Mouse (Mus musculus) olfactory bulb, adult 2 months (tissue): ENCODE results near the gene Fam89b. TPM values are rescaled to one million over a fixed set of nuclear protein-coding genes. Genes with fewer than 3 reads are reported as not detected.
"Not testable (repeated sequence)": the region's sequence is repeated elsewhere in the genome, so short reads cannot be mapped to it uniquely, and the experiment has no call there.

Source experiments
- H3K27ac ChIP-seq: fragments of 200-500 bp; 2 replicates; pipeline ENCODE4 v1.5.1; 2012; ENCODE audit warnings: low read depth, low read length; ENCODE audit not compliant: insufficient read depth
- H3K4me1 ChIP-seq: fragments of 200-500 bp; 2 replicates; pipeline ENCODE4 v1.6.1; 2012; ENCODE audit warnings: low read length; ENCODE audit not compliant: control insufficient read depth, insufficient read depth
- H3K4me3 ChIP-seq: fragments of 200-500 bp; 2 replicates; pipeline ENCODE4 v1.5.1; 2012; ENCODE audit warnings: mild to moderate bottlenecking, low read depth, low read length, moderate library complexity; ENCODE audit not compliant: insufficient read depth
- CTCF ChIP-seq: fragments of 200-500 bp; IDR thresholded peaks from 2 replicates; pipeline ENCODE4 v1.5.1; 2012; ENCODE audit warnings: low read depth, mild to moderate bottlenecking, low read length, moderate library complexity; ENCODE audit not compliant: insufficient read depth
- POLR2A ChIP-seq: fragments of 200-500 bp; IDR thresholded peaks from 2 replicates; pipeline ENCODE4 v1.6.1; 2012; ENCODE audit warnings: mild to moderate bottlenecking, low read depth, low read length, moderate library complexity; ENCODE audit not compliant: insufficient read depth
- WGBS: fragments of 180-500 bp; shearing (Covaris S2); methylation state at CpG from one replicate; pipeline ENCODE4 v1.1.7; 2018; 5-methylcytosine and 5-hydroxymethylcytosine counted together
- polyA plus RNA-seq: library from polyadenylated mRNA; stranded (reverse); fragments of >200 nt; gene quantifications from 2 replicates; pipeline ENCODE4 v1.2.4, GENCODE M21; 2012; ENCODE audit warnings: low replicate concordance; ENCODE audit not compliant: missing spikeins, insufficient read depth, insufficient read length

Gene Fam89b
- polyA plus RNA-seq, 1 experiment, result not detected

DNA sequence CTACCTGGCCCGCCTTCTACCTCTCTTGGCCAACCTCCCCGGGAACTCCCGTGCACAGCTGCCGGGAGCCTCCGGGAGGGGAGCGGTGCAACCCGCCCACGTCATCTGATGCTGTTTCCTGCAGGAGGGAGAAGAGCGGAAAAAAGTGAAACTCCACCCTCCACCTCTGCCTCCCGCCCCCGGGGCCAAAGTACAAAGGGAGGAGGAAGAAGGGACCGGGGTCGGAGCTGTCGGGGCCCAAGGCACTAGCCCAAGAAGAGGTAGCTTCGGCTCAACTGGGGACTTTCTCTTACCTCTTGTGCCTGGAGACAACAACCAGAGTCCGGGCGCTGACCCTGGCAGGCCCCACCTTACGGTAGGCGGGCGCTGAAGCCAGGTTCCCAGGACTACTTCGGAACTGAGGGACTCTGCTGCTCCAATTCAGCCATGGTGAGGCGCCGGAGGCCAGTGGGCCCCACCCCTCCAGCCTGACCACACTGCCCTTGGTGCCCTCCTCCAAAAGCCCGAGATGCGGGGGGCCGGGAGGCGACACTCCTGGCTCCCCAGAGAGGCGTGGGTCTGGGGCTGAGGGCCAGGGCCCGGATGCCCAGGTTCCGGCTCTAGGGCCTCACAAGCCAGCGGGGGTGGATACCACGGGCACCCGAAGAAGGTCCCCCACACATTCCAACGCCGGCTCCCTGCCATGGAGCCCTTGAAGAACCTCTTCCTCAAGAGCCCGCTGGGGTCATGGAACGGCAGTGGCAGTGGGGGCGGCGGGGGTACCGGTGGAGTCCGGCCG lies 39.7 kb downstream of the Fam89b start:
- 8% methylated on average over 42 of the region's 42 CpGs for WGBS
- H3K27ac ChIP-seq, result peak overlapping the region; percentile 68
- peak overlapping the region; percentile 87 for H3K4me3 ChIP-seq
- peak; percentile 42; the same call in 1 of the 2 replicates for TF ChIP-seq POLR2A
- no peak for TF ChIP-seq CTCF
- peaks cover 47% of the 10 kb centered on the region for H3K4me1 ChIP-seq

DNA sequence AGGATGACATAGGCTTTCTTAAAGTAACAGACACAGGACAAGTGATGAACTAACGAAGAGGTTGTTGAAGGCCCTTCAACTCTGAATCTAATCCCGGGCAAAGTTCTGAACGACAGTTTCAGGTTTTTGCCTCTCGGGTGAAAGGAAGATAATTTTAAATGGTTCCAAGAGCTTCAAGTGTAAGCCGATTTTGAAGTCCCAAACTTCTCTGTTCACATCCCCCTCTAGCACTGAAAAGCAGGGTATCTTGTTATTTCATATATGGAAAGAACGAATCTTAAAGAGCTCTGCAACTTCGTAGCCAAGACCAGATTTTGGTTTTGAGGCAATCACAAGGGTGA lies 40.4 kb downstream of the Fam89b start:
- Histone ChIP-seq H3K4me3 (peak overlapping the region; percentile 87), H3K27ac (peak overlapping the region; percentile 68), H3K4me1 (peaks cover 47% of the 10 kb centered on the region)
- WGBS, result under 1% methylated on average over 7 of the region's 7 CpGs
- no peak for TF ChIP-seq CTCF
- no peak for TF ChIP-seq POLR2A

DNA sequence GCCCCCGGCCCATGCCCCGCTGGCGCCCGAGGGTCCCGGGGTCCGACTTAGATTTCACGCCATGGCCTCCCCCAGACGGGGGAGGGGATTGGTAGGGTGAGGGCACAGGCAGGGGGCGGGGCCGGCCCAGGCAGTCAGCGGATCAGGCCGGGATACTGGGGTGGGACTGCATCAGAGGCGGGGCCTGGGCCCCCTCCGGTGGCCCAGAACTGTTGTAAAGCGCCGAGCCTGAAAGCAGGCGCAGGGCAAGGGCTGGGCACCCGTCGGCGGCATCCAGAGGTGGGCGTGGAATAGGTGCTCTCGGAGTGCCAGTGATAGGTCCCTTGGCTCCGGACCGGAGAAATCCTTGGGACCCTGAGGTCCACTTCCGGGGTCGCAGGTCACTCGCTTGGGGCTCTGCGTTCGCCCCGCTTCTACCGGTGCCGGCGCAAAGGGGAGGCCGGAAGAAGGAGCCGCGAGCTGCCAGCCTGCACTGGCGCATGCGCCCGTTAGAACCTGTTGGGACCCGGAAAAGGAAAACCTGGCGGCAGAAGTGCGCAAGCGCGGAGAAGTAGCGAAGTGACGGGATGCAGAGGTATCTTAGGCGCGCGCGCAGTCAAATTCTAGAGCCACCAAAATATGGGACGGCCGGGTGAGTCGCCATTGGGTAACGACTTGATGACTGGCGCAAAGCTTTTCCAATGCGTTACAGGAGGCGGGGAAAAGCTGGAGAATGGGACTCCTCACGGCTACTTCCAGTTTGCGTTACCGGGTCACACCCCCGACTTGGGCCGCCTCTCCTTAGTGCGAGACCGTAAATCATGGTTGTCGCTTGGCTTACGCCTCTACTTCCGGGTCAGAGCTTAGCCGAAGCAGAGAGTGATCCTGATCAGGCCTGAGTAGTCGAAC lies 41.0 kb downstream of the Fam89b start, which contains the start of the genes Map3k11 and Pcnx3:
Gene Map3k11 (plus strand): TSS at position 543 of the 888 bp plus-strand sequence.
Gene Pcnx3 (minus strand): TSS at position 709 of the 888 bp plus-strand sequence.
- peak within 1 kb of the TSS; percentile 68 for H3K27ac ChIP-seq
- H3K4me1 ChIP-seq, result peaks cover 42% of the 10 kb centered on the region
- peak within 1 kb of the TSS; percentile 87 for H3K4me3 ChIP-seq
- WGBS, result under 1% methylated on average over 69 of the region's 69 CpGs
- TF ChIP-seq CTCF, result no peak
- no peak; the same call in 1 of the 2 replicates for TF ChIP-seq POLR2A

DNA sequence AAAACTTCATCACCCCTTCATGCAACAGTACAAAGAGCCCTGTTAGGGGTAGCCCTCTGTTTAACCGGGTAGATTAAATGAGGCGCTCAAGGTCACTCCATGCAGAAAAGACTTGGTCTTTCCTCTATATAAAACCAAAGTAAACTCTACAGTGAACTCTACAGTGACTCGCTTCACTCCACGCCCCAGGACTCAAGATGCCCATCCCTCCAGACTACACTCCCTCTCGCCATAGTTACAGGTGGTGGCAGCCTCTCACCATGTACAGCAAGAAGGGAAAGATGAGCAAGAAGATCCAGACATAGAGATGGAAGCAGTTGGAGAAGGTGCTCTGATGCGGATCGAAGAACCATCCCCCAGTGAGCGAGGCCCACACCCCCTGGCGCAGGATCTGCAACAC lies 41.7 kb downstream of the Fam89b start:
- WGBS, result 17% methylated on average over 9 of the region's 9 CpGs
- Histone ChIP-seq H3K4me3 (peak overlapping the region; percentile 59), H3K4me1 (peaks cover 35% of the 10 kb centered on the region), H3K27ac (no peak overlapping the region)
- TF ChIP-seq POLR2A (no peak), CTCF (no peak)

DNA sequence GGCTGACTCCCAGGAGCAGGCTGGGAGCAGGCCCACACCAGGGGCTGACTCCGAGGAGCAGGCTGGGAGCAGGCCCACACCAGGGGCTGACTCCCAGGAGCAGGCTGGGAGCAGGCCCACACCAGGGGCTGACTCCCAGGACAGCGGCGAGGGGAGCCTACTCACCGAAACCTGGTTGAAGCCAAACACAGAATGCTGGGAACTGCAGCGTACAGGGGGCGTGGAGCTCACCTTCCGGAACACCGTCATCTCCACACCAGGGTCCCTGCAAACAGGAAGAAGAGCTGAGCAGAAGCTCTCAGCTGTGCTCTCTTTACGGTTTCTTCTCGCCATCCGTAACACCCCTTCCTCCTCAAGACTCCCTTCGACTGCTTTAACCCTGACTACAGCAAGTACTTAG lies 42.5 kb downstream of the Fam89b start:
- H3K27ac ChIP-seq, H3K4me3 ChIP-seq: not testable (repeated sequence)
- H3K4me1 ChIP-seq, result peaks cover 29% of the 10 kb centered on the region
- 94% methylated on average over 12 of the region's 12 CpGs for WGBS

DNA sequence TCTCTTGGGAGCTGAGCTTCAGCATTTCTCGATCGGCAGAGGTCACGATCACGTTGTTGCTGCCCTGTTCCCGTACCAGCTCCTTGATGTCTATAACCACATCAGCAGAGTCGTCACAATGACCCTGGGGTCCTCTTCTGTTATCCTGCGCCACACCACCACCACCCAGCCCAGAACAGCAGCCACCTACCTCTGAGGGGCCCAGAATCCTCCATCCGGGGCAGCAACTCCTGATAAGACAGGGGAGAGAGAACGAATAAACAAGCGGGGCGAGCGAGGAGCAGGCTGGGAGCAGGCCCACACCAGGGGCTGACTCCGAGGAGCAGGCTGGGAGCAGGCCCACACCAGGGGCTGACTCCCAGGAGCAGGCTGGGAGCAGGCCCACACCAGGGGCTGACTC lies 43.0 kb downstream of the Fam89b start:
- Histone ChIP-seq H3K27ac (no peak overlapping the region), H3K4me1 (peaks cover 24% of the 10 kb centered on the region), H3K4me3 (no peak overlapping the region)
- TF ChIP-seq CTCF (no peak), POLR2A (no peak)
- WGBS, result 88% methylated on average over 13 of the region's 13 CpGs

DNA sequence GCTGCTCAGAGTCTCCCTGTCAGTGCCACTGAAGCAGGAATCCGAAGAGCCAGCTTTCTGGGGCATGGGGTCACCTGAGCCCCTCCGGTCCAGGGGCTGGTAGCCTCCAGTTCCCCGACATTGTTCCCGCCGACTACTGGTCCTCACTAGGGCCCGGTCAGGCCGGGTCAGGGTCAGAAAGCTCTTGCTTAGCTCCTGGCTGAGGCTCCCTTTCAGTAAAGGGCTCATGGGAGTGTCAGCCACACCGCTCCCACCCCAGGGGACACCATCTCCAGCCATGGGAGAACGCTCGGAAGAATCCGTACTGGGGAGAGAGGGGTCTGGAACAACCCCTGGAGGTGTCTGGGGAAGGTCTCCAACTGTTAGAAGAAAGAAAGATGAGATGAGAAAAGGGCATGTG lies 43.6 kb downstream of the Fam89b start:
- Histone ChIP-seq H3K4me3 (no peak overlapping the region), H3K4me1 (peaks cover 18% of the 10 kb centered on the region), H3K27ac (no peak overlapping the region)
- TF ChIP-seq CTCF (no peak), POLR2A (no peak)
- WGBS, result 96% methylated on average over 11 of the region's 11 CpGs

DNA sequence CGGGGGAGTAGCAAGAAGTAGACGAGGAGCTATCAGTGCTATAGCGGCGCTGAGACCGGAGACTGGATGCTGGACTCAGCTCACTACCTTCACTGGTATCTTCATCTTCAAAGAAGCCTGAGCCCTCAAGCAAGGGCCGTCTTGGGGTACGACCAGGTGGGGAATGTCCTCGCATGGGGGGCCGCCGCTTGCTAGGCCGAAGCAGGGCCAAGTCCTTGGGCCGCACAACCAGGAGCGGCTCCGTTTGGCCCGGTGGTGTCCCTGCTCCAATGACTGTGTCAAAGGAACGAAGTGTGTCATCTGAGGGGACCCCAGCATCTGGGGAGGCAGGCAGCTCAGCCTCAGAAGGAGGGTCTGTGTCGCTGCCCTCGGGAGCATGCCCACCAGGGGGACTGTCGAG lies 44.0 kb downstream of the Fam89b start:
- Histone ChIP-seq H3K27ac (no peak overlapping the region), H3K4me3 (no peak overlapping the region), H3K4me1 (peaks cover 14% of the 10 kb centered on the region)
- no peak for TF ChIP-seq CTCF
- no peak for TF ChIP-seq POLR2A
- WGBS, result 96% methylated on average over 19 of the region's 19 CpGs

DNA sequence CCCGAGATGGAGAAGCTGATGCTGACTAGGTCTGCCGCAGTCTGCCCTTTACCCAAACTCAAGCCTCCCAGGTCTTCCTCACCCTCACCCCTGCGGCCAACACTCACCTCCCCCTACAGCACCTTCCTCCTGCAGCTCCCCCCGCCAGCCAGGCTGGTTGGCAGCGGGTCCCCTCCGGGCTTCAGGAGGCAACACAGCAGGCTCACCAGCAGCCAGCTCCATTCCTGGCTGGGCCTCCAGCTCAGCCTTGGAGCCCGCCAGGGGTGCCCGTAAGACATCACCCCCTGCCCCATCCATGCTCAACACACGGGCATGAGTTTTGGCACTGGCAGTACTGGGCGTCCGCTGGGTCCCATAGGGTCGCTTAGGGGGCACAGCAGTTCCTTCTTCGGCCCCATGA lies 44.5 kb downstream of the Fam89b start:
- Histone ChIP-seq H3K4me1 (peaks cover 9% of the 10 kb centered on the region), H3K4me3 (no peak overlapping the region), H3K27ac (no peak overlapping the region)
- 88% methylated on average over 13 of the region's 13 CpGs for WGBS
- TF ChIP-seq CTCF (no peak), POLR2A (no peak)
